8 mouse cellular contexts compared by ENCODE assay signal in the genomic region with DNA sequence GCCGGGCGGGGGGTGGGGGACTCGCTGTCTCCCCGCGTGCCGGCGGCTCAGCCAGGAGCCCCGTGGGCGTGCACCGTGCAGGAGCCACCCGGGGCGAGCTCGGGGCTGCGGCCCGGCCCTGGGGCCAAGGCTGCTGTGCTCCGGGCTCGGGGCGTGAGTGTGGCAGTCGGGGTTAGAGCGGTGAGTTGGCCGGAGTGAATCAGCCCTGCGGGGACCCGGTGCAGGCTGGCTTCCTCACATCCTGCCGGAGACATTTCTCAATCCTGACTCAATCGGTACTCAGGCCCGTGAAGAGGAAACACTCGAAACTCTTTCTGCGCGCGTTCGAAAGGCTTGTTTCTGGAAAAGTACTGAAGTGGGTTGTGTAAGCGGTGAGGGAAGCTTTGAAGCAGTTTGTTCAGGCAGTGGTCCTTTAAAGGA. TPM values are rescaled to one million over a fixed set of nuclear protein-coding genes. Genes with fewer than 3 reads are reported as not detected.
DNase-seq lines count a peak whose midpoint lies in the region; ATAC-seq and TF ChIP-seq lines count a peak whose summit lies in the region.

No protein-coding gene starts in this region.

- intact Hi-C loops in heart, postnatal 14 days (cut with DNase I), result no loop called here

- H3K9me3 ChIP-seq in heart, embryonic 12.5 days (replicated peaks), result no peaks in the 10 kb centered on the region
- no peaks in the 10 kb centered on the region for H3K9me3 ChIP-seq in forebrain, embryonic 16.5 days (ENCODE audit: control insufficient read depth, low read length)
- H3K9me3 ChIP-seq in limb, embryonic 14.5 days (ENCODE audit: control insufficient read depth, low read length), result no peaks in the 10 kb centered on the region
- H3K9me3 ChIP-seq in midbrain, embryonic 15.5 days, result no peaks in the 10 kb centered on the region

- WGBS in heart, embryonic 12.5 days, result under 1% methylated on average over 32 of the region's 32 CpGs
- WGBS in forebrain, embryonic 16.5 days, result under 1% methylated on average over 24 of the region's 32 CpGs
- WGBS in limb, embryonic 14.5 days, result under 1% methylated on average over 29 of the region's 32 CpGs
- WGBS in midbrain, embryonic 15.5 days, result under 1% methylated on average over 32 of the region's 32 CpGs

- H3K4me1 ChIP-seq in heart, embryonic 12.5 days (replicated peaks), result peaks cover 45% of the 10 kb centered on the region
- peaks cover 20% of the 10 kb centered on the region for H3K4me1 ChIP-seq in forebrain, embryonic 16.5 days (replicated peaks; ENCODE audit: control insufficient read depth, insufficient read depth, low read length)
- peaks cover 11% of the 10 kb centered on the region for H3K4me1 ChIP-seq in limb, embryonic 14.5 days (ENCODE audit: control insufficient read depth, insufficient read depth, low read length)
- H3K4me1 ChIP-seq in midbrain, embryonic 15.5 days, result peaks cover 54% of the 10 kb centered on the region

- no peak for DNase-seq in heart, postnatal 14 days
- DNase-seq in adipocyte (ENCODE audit: low spot score), result peak; percentile 53
- DNase-seq in limb, embryonic 14.5 days (ENCODE audit: low spot score), result no peak
- no peak for DNase-seq in urinary bladder, postnatal 25 days (ENCODE audit: low spot score)
- DNase-seq in right cerebral cortex, postnatal 10 days (ENCODE audit: low spot score in 2 of 2), result no peak

- peak; percentile 78 for ATAC-seq in heart, embryonic 12.5 days (ENCODE audit: insufficient number of reproducible peaks, low FRiP score)
- peak; percentile 80 for ATAC-seq in forebrain, embryonic 16.5 days
- ATAC-seq in limb, embryonic 14.5 days (ENCODE audit: low FRiP score, low read depth), result peak; percentile 51
- peak; percentile 72 for ATAC-seq in midbrain, embryonic 15.5 days (replicated peaks)

- H3K9ac ChIP-seq in heart, embryonic 12.5 days, result peak overlapping the region; percentile 96
- peak overlapping the region; percentile 94 for H3K9ac ChIP-seq in forebrain, embryonic 16.5 days (replicated peaks; ENCODE audit: low read depth, low read length)
- peak overlapping the region; percentile 84 for H3K9ac ChIP-seq in limb, embryonic 14.5 days (ENCODE audit: low read depth, low read length, severe bottlenecking)
- H3K9ac ChIP-seq in midbrain, embryonic 15.5 days, result peak overlapping the region; percentile 92

- H3K36me3 ChIP-seq in heart, embryonic 12.5 days, result no peaks in the 10 kb centered on the region
- no peaks in the 10 kb centered on the region for H3K36me3 ChIP-seq in forebrain, embryonic 16.5 days (ENCODE audit: control insufficient read depth, insufficient read depth)
- H3K36me3 ChIP-seq in limb, embryonic 14.5 days (ENCODE audit: control insufficient read depth, insufficient read depth, low read length), result no peaks in the 10 kb centered on the region
- no peaks in the 10 kb centered on the region for H3K36me3 ChIP-seq in midbrain, embryonic 15.5 days (replicated peaks)

- no peaks in the 10 kb centered on the region for H3K27me3 ChIP-seq in heart, embryonic 12.5 days (replicated peaks)
- H3K27me3 ChIP-seq in forebrain, embryonic 16.5 days (replicated peaks; ENCODE audit: control insufficient read depth, insufficient read depth, low read length), result no peaks in the 10 kb centered on the region
- no peaks in the 10 kb centered on the region for H3K27me3 ChIP-seq in limb, embryonic 14.5 days (ENCODE audit: control insufficient read depth, insufficient read depth, low read length)
- no peaks in the 10 kb centered on the region for H3K27me3 ChIP-seq in midbrain, embryonic 15.5 days (replicated peaks)

- H3K4me2 ChIP-seq in heart, embryonic 12.5 days, result peak overlapping the region; percentile 92
- H3K4me2 ChIP-seq in forebrain, embryonic 16.5 days (ENCODE audit: low read length), result peak overlapping the region; percentile 92
- H3K4me2 ChIP-seq in limb, embryonic 14.5 days (replicated peaks; ENCODE audit: low read depth, low read length, severe bottlenecking), result peak overlapping the region; percentile 88
- peak overlapping the region; percentile 88 for H3K4me2 ChIP-seq in midbrain, embryonic 15.5 days

- TF ChIP-seq POLR2A in limb, embryonic 14.5 days (IDR thresholded peaks at IDR 0.05; ENCODE audit: borderline replicate concordance, extremely low read depth, insufficient read depth, insufficient read length), result no peak

- peak overlapping the region; percentile 63 for H3K27ac ChIP-seq in heart, embryonic 12.5 days (ENCODE audit: poor library complexity, severe bottlenecking)
- peak overlapping the region; percentile 91; the same call in 1 of the 2 replicates for H3K27ac ChIP-seq in forebrain, embryonic 16.5 days (ENCODE audit: low read length)
- peak overlapping the region; percentile 41 for H3K27ac ChIP-seq in limb, embryonic 14.5 days (replicated peaks; ENCODE audit: low read depth, low read length)
- peak overlapping the region; percentile 89 for H3K27ac ChIP-seq in midbrain, embryonic 15.5 days

- H3K4me3 ChIP-seq in heart, embryonic 12.5 days, result peak overlapping the region; percentile 100
- H3K4me3 ChIP-seq in forebrain, embryonic 16.5 days (replicated peaks; ENCODE audit: low read length), result peak overlapping the region; percentile 98
- peak overlapping the region; percentile 99 for H3K4me3 ChIP-seq in limb, embryonic 14.5 days (replicated peaks; ENCODE audit: low read length)
- H3K4me3 ChIP-seq in midbrain, embryonic 15.5 days, result peak overlapping the region; percentile 99

RNA-seq across cellular contexts. Expression of a gene that starts 0.9 kb away (rescaled TPM):
- polyA plus RNA-seq in heart, embryonic 12.5 days (2016; fragmentation: Nextera tagmentation; extraction: Ambion mirVana), result 28.9 and 29.6 TPM in 2 replicates
- total RNA-seq in heart, postnatal 14 days (2021), result 10 to 100 TPM; 20.5 to 22.3 TPM
- polyA plus RNA-seq in forebrain, embryonic 16.5 days (2015; fragmentation: Nextera tagmentation; extraction: Ambion mirVana), result 56.9 and 58.1 TPM in 2 replicates
- polyA plus RNA-seq in limb, embryonic 14.5 days (2012; rRNA removed), result 36.2 and 41.7 TPM in 2 replicates
- 30.5 and 35.9 TPM in 2 replicates for polyA plus RNA-seq in limb, embryonic 14.5 days (2014; fragmentation: Nextera tagmentation; extraction: Ambion mirVana)
- 62.5 and 63.5 TPM in 2 replicates for polyA plus RNA-seq in midbrain, embryonic 15.5 days (2015; fragmentation: Nextera tagmentation; extraction: Ambion mirVana)

RNA-seq across cellular contexts. Expression of a gene that starts 17.2 kb away (rescaled TPM):
- 7.1 and 8.0 TPM in 2 replicates for polyA plus RNA-seq in heart, embryonic 12.5 days (2016; fragmentation: Nextera tagmentation; extraction: Ambion mirVana)
- 1 to 10 TPM; 4.1 to 5.1 TPM for total RNA-seq in heart, postnatal 14 days (2021)
- 11.7 and 13.7 TPM in 2 replicates for polyA plus RNA-seq in forebrain, embryonic 16.5 days (2015; fragmentation: Nextera tagmentation; extraction: Ambion mirVana)
- 18.4 and 21.3 TPM in 2 replicates for polyA plus RNA-seq in limb, embryonic 14.5 days (2012; rRNA removed)
- polyA plus RNA-seq in limb, embryonic 14.5 days (2014; fragmentation: Nextera tagmentation; extraction: Ambion mirVana), result 6.4 and 8.6 TPM in 2 replicates
- 8.7 and 8.9 TPM in 2 replicates for polyA plus RNA-seq in midbrain, embryonic 15.5 days (2015; fragmentation: Nextera tagmentation; extraction: Ambion mirVana)

Comparison
In these comparisons a context has a peak if more than half of its experiments do, and no peak if none do; other contexts are left out.
1. H3K27ac ChIP-seq: peak in every context shown above with its lines; median percentile 91 in forebrain, embryonic 16.5 days; 89 in midbrain, embryonic 15.5 days; 63 in heart, embryonic 12.5 days; 41 in limb, embryonic 14.5 days.